Mouse (Mus musculus): ENCODE results near the gene Slc46a3. TPM values are rescaled to one million over a fixed set of nuclear protein-coding genes. Genes with fewer than 3 reads are reported as not detected.
"Not testable (repeated sequence)": the region's sequence is repeated elsewhere in the genome, so short reads cannot be mapped to it uniquely, and the experiment has no call there.

Gene Slc46a3
- polyA plus RNA-seq, 1 experiment from 2014 or later: 4.0 TPM

- ATAC-seq (no peak), DNase-seq (ENCODE audit: low spot score) (no peak)
- H3K9ac ChIP-seq (ENCODE audit: low read length): no peak overlapping the region
- 57% methylated on average over 4 of the region's 4 CpGs for WGBS
- no peaks in the 10 kb centered on the region for H3K36me3 ChIP-seq (ENCODE audit: control insufficient read depth, insufficient read depth, low read length)
- no peak overlapping the region for H3K4me3 ChIP-seq (ENCODE audit: low read depth, low read length)
- no peaks in the 10 kb centered on the region for H3K9me3 ChIP-seq (replicated peaks; ENCODE audit: control insufficient read depth, low read length)
- peaks cover 6% of the 10 kb centered on the region; the same call in 1 of the 2 replicates for H3K4me1 ChIP-seq (ENCODE audit: control insufficient read depth, insufficient read depth, low read length)
- no peak overlapping the region for H3K4me2 ChIP-seq (ENCODE audit: low read length)
- H3K27me3 ChIP-seq (replicated peaks; ENCODE audit: control insufficient read depth, insufficient read depth, low read length): peaks cover 5% of the 10 kb centered on the region; the same call in 1 of the 2 replicates
- H3K27ac ChIP-seq (ENCODE audit: low read depth, low read length): no peak overlapping the region
Observed at GRCm38 (mm10) chr5:147898968-147899549, 4.4 kb upstream of the Slc46a3 start.

DNA sequence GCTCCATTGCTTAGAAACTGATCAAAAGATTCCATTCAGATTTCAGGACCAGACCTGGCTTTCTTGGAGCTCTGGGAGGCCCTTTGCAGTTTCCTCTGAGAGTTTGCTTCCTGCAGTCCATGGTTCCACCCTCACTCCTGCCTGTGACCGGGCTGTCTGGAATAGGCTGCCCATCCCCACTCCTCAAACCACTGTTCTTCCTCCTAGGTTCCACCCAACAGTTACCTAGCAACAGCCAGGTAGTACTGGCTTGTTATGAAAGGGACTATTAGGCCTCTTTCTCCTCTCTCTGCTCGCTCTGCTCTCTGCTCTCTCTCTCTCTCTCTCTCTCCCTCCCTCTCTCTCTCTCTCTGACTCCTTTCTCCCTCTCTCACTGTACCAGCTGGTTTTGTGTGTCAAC, 3.6 kb upstream of the Slc46a3 start:
- H3K9me3 ChIP-seq (replicated peaks; ENCODE audit: control insufficient read depth, low read length): no peaks in the 10 kb centered on the region
- ATAC-seq: no peak
- H3K4me1 ChIP-seq (ENCODE audit: control insufficient read depth, insufficient read depth, low read length): peaks cover 6% of the 10 kb centered on the region; the same call in 1 of the 2 replicates
- no peak overlapping the region for H3K27ac ChIP-seq (ENCODE audit: low read depth, low read length)
- H3K4me3 ChIP-seq (ENCODE audit: low read depth, low read length): no peak overlapping the region
- 78% methylated on average over 2 of the region's 2 CpGs for whole genome bisulfite sequencing
- no peak for DNase-seq (ENCODE audit: low spot score)
- no peak overlapping the region for H3K4me2 ChIP-seq (ENCODE audit: low read length)
- H3K27me3 ChIP-seq (replicated peaks; ENCODE audit: control insufficient read depth, insufficient read depth, low read length): peaks cover 6% of the 10 kb centered on the region; the same call in 1 of the 2 replicates
- H3K36me3 ChIP-seq (ENCODE audit: control insufficient read depth, insufficient read depth, low read length): no peaks in the 10 kb centered on the region
- H3K9ac ChIP-seq (ENCODE audit: low read length): no peak overlapping the region

GRCm38 (mm10) chr5:147896501-147896900, 1.9 kb upstream of the Slc46a3 start:
- DNase-seq (ENCODE audit: low spot score); H3K27ac ChIP-seq (ENCODE audit: low read depth, low read length); ATAC-seq; H3K4me1 ChIP-seq (ENCODE audit: control insufficient read depth, insufficient read depth, low read length); H3K36me3 ChIP-seq (ENCODE audit: control insufficient read depth, insufficient read depth, low read length); H3K9ac ChIP-seq (ENCODE audit: low read length); H3K9me3 ChIP-seq (replicated peaks; ENCODE audit: control insufficient read depth, low read length); H3K4me2 ChIP-seq (ENCODE audit: low read length); H3K4me3 ChIP-seq (ENCODE audit: low read depth, low read length): not testable (repeated sequence)
- WGBS: 73% methylated on average over 4 of the region's 4 CpGs
- H3K27me3 ChIP-seq (replicated peaks; ENCODE audit: control insufficient read depth, insufficient read depth, low read length): peaks cover 14% of the 10 kb centered on the region; the same call in 1 of the 2 replicates

- Histone ChIP-seq H3K9me3 (replicated peaks; ENCODE audit: control insufficient read depth, low read length) (no peaks in the 10 kb centered on the region), H3K27me3 (replicated peaks; ENCODE audit: control insufficient read depth, insufficient read depth, low read length) (peaks cover 14% of the 10 kb centered on the region; the same call in 1 of the 2 replicates), H3K4me3 (ENCODE audit: low read depth, low read length) (no peak overlapping the region), H3K9ac (ENCODE audit: low read length) (no peak overlapping the region), H3K36me3 (ENCODE audit: control insufficient read depth, insufficient read depth, low read length) (no peaks in the 10 kb centered on the region), H3K27ac (ENCODE audit: low read depth, low read length) (no peak overlapping the region), H3K4me2 (ENCODE audit: low read length) (peak overlapping the region; percentile 94), H3K4me1 (ENCODE audit: control insufficient read depth, insufficient read depth, low read length) (peaks cover 6% of the 10 kb centered on the region; the same call in 1 of the 2 replicates)
- ATAC-seq (no peak), DNase-seq (ENCODE audit: low spot score) (peak; percentile 27)
- 25% methylated on average over 16 of the region's 16 CpGs for WGBS
Observed at GRCm38 (mm10) chr5:147895436-147896198, 1.0 kb upstream of the Slc46a3 start.

- WGBS: 2% methylated on average over 25 of the region's 25 CpGs
- Histone ChIP-seq H3K27ac (ENCODE audit: low read depth, low read length) (no peak overlapping the region), H3K4me1 (ENCODE audit: control insufficient read depth, insufficient read depth, low read length) (peaks cover 6% of the 10 kb centered on the region; the same call in 1 of the 2 replicates), H3K4me2 (ENCODE audit: low read length) (peak overlapping the region; percentile 94), H3K9ac (ENCODE audit: low read length) (peak overlapping the region; percentile 40), H3K36me3 (ENCODE audit: control insufficient read depth, insufficient read depth, low read length) (no peaks in the 10 kb centered on the region), H3K4me3 (ENCODE audit: low read depth, low read length) (peak overlapping the region; percentile 55), H3K27me3 (replicated peaks; ENCODE audit: control insufficient read depth, insufficient read depth, low read length) (peaks cover 14% of the 10 kb centered on the region; the same call in 1 of the 2 replicates), H3K9me3 (replicated peaks; ENCODE audit: control insufficient read depth, low read length) (no peaks in the 10 kb centered on the region)
- ATAC-seq (peak; percentile 58), DNase-seq (ENCODE audit: low spot score) (peak; percentile 33)
Observed at GRCm38 (mm10) chr5:147893766-147894454, 705 bp downstream of the Slc46a3 start.

GRCm38 (mm10) chr5:147893143-147893542, 1.5 kb downstream of the Slc46a3 start:
- no peak for ATAC-seq
- Histone ChIP-seq H3K4me2 (ENCODE audit: low read length) (peak overlapping the region; percentile 94; the same call in 1 of the 2 replicates), H3K4me1 (ENCODE audit: control insufficient read depth, insufficient read depth, low read length) (peaks cover 6% of the 10 kb centered on the region; the same call in 1 of the 2 replicates), H3K27ac (ENCODE audit: low read depth, low read length) (no peak overlapping the region), H3K9me3 (replicated peaks; ENCODE audit: control insufficient read depth, low read length) (no peaks in the 10 kb centered on the region), H3K36me3 (ENCODE audit: control insufficient read depth, insufficient read depth, low read length) (no peaks in the 10 kb centered on the region), H3K27me3 (replicated peaks; ENCODE audit: control insufficient read depth, insufficient read depth, low read length) (peaks cover 14% of the 10 kb centered on the region; the same call in 1 of the 2 replicates), H3K9ac (ENCODE audit: low read length) (no peak overlapping the region), H3K4me3 (ENCODE audit: low read depth, low read length) (no peak overlapping the region)
- peak; percentile 10 for DNase-seq (ENCODE audit: low spot score)
- WGBS: 15% methylated on average over 9 of the region's 9 CpGs

GRCm38 (mm10) chr5:147892735-147893134, 1.9 kb downstream of the Slc46a3 start:
- no peaks in the 10 kb centered on the region for H3K36me3 ChIP-seq (ENCODE audit: control insufficient read depth, insufficient read depth, low read length)
- H3K4me2 ChIP-seq (ENCODE audit: low read length): no peak overlapping the region
- H3K9ac ChIP-seq (ENCODE audit: low read length): no peak overlapping the region
- WGBS: 30% methylated on average over 6 of the region's 6 CpGs
- H3K27ac ChIP-seq (ENCODE audit: low read depth, low read length): no peak overlapping the region
- DNase-seq (ENCODE audit: low spot score) (no peak), ATAC-seq (no peak)
- H3K4me1 ChIP-seq (ENCODE audit: control insufficient read depth, insufficient read depth, low read length): peaks cover 6% of the 10 kb centered on the region; the same call in 1 of the 2 replicates
- H3K4me3 ChIP-seq (ENCODE audit: low read depth, low read length): no peak overlapping the region
- no peaks in the 10 kb centered on the region for H3K9me3 ChIP-seq (replicated peaks; ENCODE audit: control insufficient read depth, low read length)
- H3K27me3 ChIP-seq (replicated peaks; ENCODE audit: control insufficient read depth, insufficient read depth, low read length): peaks cover 14% of the 10 kb centered on the region; the same call in 1 of the 2 replicates

DNA sequence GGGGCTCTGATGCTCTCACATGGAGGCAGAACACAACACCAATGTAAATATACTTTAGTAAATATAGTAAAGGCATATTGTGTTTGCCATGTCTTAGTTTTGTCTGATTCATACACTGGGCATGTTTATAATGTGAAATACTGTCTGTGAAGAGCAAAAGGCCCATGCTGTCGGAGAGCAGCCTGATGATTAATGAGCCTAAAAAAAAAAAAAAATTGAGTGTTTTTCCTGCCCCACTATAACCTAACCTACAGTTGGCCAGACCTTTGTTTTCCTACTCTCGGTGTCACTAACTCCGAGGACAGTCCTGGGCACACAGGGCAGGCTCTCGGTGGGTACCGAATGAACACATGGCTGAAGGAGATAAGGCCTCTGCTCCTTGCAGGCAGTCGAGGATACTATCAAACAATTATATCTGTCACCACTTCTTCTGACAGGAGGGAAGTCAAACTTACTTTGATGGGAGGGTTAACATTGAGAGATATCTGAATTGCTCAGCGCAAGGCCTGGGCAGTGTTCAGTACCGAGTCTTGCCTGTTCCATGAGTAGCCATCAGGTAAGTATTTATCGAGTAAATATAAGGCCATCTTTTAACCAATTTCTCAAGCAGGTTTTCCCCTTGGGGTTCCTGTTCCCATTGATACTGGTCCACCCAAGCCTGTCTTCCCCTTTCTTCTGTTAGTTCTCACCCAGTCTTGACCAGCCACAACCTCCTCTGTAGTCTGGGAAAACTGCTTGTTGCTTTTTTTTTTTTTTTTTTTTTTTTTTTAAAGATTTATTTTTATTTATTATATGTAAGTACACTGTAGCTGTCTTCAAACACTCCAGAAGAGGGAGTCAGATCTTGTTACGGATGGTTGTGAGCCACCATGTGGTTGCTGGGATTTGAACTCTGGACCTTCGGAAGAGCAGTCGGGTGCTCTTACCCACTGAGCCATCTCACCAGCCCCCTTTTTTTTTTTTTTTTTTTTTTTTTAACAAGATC, 6.0 kb downstream of the Slc46a3 start:
- H3K27ac ChIP-seq (ENCODE audit: low read depth, low read length): no peak overlapping the region
- H3K4me3 ChIP-seq (ENCODE audit: low read depth, low read length): no peak overlapping the region
- 92% methylated on average over 10 of the region's 12 CpGs for WGBS
- no peak overlapping the region for H3K9ac ChIP-seq (ENCODE audit: low read length)
- DNase-seq (ENCODE audit: low spot score): no peak
- 0 out of 2 replicates have a peak, but pooled peaks cover 10% of the 10 kb centered on the region for H3K27me3 ChIP-seq (replicated peaks; ENCODE audit: control insufficient read depth, insufficient read depth, low read length)
- no peak for ATAC-seq
- H3K36me3 ChIP-seq (ENCODE audit: control insufficient read depth, insufficient read depth, low read length): 0 out of 2 replicates have a peak, but pooled peaks cover 6% of the 10 kb centered on the region
- no peaks in the 10 kb centered on the region for H3K9me3 ChIP-seq (replicated peaks; ENCODE audit: control insufficient read depth, low read length)
- no peak overlapping the region for H3K4me2 ChIP-seq (ENCODE audit: low read length)
- H3K4me1 ChIP-seq (ENCODE audit: control insufficient read depth, insufficient read depth, low read length): no peaks in the 10 kb centered on the region; the same call in 1 of the 2 replicates
